Mouse (Mus musculus) heart, embryonic 10.5 days (tissue): ENCODE measurements around the gene Atp1a1. TPM values are rescaled to one million over a fixed set of nuclear protein-coding genes. Genes with fewer than 3 reads are reported as not detected.
A peak's percentile ranks its signal among the peaks of the same experiment; 100 is the strongest.

Experiments
- DNase-seq: peaks from one replicate; pipeline ENCODE4 v3.0.0-alpha.2; 2017; ENCODE audit warnings: low spot score
- H3K27ac ChIP-seq: fragments of 300-500 bp; sonication (generic); 2 replicates; pipeline ENCODE4 v1.5.1; 2016; ENCODE audit warnings: mild to moderate bottlenecking
- H3K27me3 ChIP-seq: fragments of 300-500 bp; sonication (generic); 2 replicates; pipeline ENCODE4 v1.6.1; 2016; ENCODE audit warnings: mild to moderate bottlenecking; ENCODE audit not compliant: poor library complexity, insufficient read depth, severe bottlenecking
- H3K36me3 ChIP-seq: fragments of 300-500 bp; sonication (generic); 2 replicates; pipeline ENCODE4 v1.6.1; 2016; ENCODE audit warnings: mild to moderate bottlenecking, moderate library complexity
- H3K4me1 ChIP-seq: fragments of 300-500 bp; sonication (generic); 2 replicates; pipeline ENCODE4 v1.6.1; 2016; ENCODE audit warnings: mild to moderate bottlenecking
- H3K4me3 ChIP-seq: fragments of 300-500 bp; sonication (generic); 2 replicates; pipeline ENCODE4 v1.5.1; 2016; ENCODE audit warnings: mild to moderate bottlenecking, moderate library complexity
- H3K9me3 ChIP-seq: fragments of 300-500 bp; sonication (generic); 2 replicates; pipeline ENCODE4 v1.6.1; 2016; ENCODE audit warnings: mild to moderate bottlenecking, moderate library complexity
- WGBS: fragments of 180-500 bp; shearing (Covaris S2); methylation state at CpG from one replicate; pipeline ENCODE4 v1.1.7; 2016; 5-methylcytosine and 5-hydroxymethylcytosine counted together
- polyA plus RNA-seq: library from polyadenylated mRNA; unstranded; fragments of >200 nt; fragmentation: Nextera tagmentation; extraction: Ambion mirVana; gene quantifications from 2 replicates; pipeline ENCODE4 v1.2.1, GENCODE M21; 2016

Atp1a1 gene
- polyA plus RNA-seq, 1 experiment from 2014 or later = 164 TPM

- no peaks in the 10 kb centered on the region for H3K27me3 ChIP-seq
- H3K36me3 ChIP-seq = peaks cover 36% of the 10 kb centered on the region
- DNase-seq = peak; percentile 75
- H3K9me3 ChIP-seq = no peaks in the 10 kb centered on the region
- H3K27ac ChIP-seq = peak overlapping the region; percentile 86
- peaks cover 87% of the 10 kb centered on the region for H3K4me1 ChIP-seq
- WGBS = 16% methylated on average over 8 of the region's 8 CpGs
- peak overlapping the region; percentile 97 for H3K4me3 ChIP-seq
These were observed 7.8 kb downstream of the Atp1a1 start for GRCm38 (mm10) chr3:101596686-101597085.

GRCm38 (mm10) chr3:101595866-101596630 is 8.4 kb downstream of the Atp1a1 start:
- H3K27ac ChIP-seq = peak overlapping the region; percentile 86
- H3K4me1 ChIP-seq = peaks cover 84% of the 10 kb centered on the region
- WGBS = 23% methylated on average over 14 of the region's 14 CpGs
- no peaks in the 10 kb centered on the region for H3K9me3 ChIP-seq
- peak; percentile 89 for DNase-seq
- H3K4me3 ChIP-seq = peak overlapping the region; percentile 97
- peaks cover 43% of the 10 kb centered on the region for H3K36me3 ChIP-seq
- no peaks in the 10 kb centered on the region for H3K27me3 ChIP-seq

GRCm38 (mm10) chr3:101594982-101595381 is 9.5 kb downstream of the Atp1a1 start:
- H3K27ac ChIP-seq = peak overlapping the region; percentile 86
- no peaks in the 10 kb centered on the region for H3K27me3 ChIP-seq
- H3K4me1 ChIP-seq = peaks cover 83% of the 10 kb centered on the region
- 56% methylated on average over 5 of the region's 5 CpGs for WGBS
- DNase-seq = no peak
- peak overlapping the region; percentile 16; the same call in 1 of the 2 replicates for H3K4me3 ChIP-seq
- H3K9me3 ChIP-seq = no peaks in the 10 kb centered on the region
- peaks cover 53% of the 10 kb centered on the region for H3K36me3 ChIP-seq

DNA sequence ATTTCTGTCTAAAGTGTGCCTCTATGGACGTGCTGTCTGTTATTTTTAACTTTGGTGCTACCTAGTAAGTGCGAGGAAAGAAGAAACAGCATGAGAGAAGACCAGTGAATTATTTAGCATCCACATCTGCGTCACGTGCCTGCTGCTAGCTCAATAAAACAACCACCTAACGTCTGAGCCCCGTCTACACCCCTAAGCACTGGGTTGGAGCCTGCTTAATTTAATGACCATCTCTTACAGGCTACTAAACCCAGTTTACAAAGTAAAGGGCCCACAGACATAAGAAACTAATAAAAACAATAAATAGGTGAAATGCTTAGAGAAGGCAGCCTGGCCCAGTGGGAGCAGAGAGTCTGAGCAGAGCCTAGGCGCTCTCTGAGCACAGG is 11.2 kb downstream of the Atp1a1 start:
- H3K4me1 ChIP-seq = peaks cover 73% of the 10 kb centered on the region
- no peaks in the 10 kb centered on the region for H3K27me3 ChIP-seq
- H3K36me3 ChIP-seq = peaks cover 71% of the 10 kb centered on the region
- 80% methylated on average over 7 of the region's 7 CpGs for WGBS
- no peak overlapping the region for H3K4me3 ChIP-seq
- H3K27ac ChIP-seq = peak overlapping the region; percentile 8; the same call in 1 of the 2 replicates
- no peak for DNase-seq
- no peaks in the 10 kb centered on the region for H3K9me3 ChIP-seq

DNA sequence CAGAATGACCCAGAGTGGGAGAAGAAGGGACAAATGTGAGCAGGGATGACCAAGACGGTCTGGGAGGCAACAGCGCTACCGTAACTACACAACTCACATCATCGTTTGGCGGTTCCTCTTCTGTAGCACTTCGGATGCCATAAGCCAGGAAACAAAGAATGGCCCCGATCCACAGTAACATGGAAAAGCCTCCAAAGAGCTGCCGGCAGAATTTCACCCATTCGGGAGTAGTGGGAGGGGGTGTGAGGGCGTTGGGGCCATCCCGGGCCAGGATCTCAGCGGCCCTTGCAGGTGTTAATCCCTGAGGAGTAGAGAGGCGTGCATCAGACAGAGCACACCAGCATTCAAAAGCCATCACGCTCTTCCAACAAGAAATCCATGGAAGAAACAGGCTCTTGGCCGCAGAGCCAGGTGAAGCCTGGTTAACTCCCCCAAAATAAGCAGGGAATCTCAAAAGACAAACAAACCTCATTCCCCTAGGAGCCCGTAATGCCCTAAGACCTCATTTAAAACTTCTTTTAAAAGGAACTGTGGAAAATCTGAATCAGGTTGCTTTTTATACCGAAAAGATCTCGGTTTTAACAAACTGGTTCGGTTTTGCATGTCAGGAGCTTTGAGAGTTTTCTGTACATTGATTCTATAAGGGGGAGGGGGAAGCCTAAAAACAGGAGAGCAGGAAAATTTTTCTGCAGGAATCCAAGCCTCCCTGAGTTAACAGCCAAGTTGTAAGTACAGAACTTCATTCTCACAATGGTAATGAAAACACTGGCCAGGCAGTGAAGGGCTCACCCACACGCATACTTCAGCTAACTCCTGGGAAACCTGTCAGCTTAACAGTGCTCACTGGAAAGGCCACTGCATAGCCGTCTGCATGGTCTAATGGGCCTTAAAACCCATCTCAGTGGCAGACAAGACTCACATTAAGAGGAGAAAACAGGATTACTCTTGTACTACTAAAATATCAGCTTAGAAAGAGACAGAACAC is 11.9 kb downstream of the Atp1a1 start:
- peaks cover 77% of the 10 kb centered on the region for H3K36me3 ChIP-seq
- WGBS = 80% methylated on average over 21 of the region's 21 CpGs
- H3K9me3 ChIP-seq = no peaks in the 10 kb centered on the region
- DNase-seq = peak; percentile 68
- peaks cover 68% of the 10 kb centered on the region for H3K4me1 ChIP-seq
- H3K4me3 ChIP-seq = no peak overlapping the region
- H3K27me3 ChIP-seq = no peaks in the 10 kb centered on the region
- H3K27ac ChIP-seq = peak overlapping the region; percentile 32; the same call in 1 of the 2 replicates

GRCm38 (mm10) chr3:101590380-101590779 is 14.1 kb downstream of the Atp1a1 start:
- no peaks in the 10 kb centered on the region for H3K27me3 ChIP-seq
- no peak overlapping the region for H3K27ac ChIP-seq
- H3K4me3 ChIP-seq = no peak overlapping the region
- peaks cover 49% of the 10 kb centered on the region for H3K4me1 ChIP-seq
- H3K36me3 ChIP-seq = peaks cover 99% of the 10 kb centered on the region
- no peaks in the 10 kb centered on the region for H3K9me3 ChIP-seq
- peak; percentile 72 for DNase-seq
- 90% methylated on average over 16 of the region's 16 CpGs for WGBS

DNA sequence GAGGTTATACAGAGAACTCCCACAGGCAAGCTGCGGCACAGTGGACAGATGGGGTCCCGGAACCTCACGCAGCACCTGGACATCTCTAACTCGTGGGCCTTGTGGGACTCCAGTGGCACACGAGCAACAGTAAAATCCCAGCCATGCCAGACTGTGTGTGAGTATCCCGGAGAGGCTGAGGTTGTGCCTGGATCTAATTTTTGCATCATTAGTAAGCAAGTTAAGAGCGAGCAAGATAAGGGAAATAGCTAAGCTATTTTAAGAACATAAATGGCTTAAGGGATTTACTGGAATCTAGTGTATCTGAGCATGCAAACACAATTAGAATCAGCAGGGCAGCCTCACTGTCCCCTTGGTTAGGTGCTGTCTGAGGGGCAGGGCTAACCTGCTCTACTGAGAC is 16.2 kb downstream of the Atp1a1 start:
- DNase-seq = peak; percentile 68
- H3K9me3 ChIP-seq = no peaks in the 10 kb centered on the region
- H3K27me3 ChIP-seq = no peaks in the 10 kb centered on the region
- H3K4me1 ChIP-seq = peaks cover 33% of the 10 kb centered on the region
- peak overlapping the region; percentile 65; the same call in 1 of the 2 replicates for H3K27ac ChIP-seq
- 65% methylated on average over 7 of the region's 7 CpGs for WGBS
- no peak overlapping the region for H3K4me3 ChIP-seq
- H3K36me3 ChIP-seq = peaks cover 100% of the 10 kb centered on the region

DNA sequence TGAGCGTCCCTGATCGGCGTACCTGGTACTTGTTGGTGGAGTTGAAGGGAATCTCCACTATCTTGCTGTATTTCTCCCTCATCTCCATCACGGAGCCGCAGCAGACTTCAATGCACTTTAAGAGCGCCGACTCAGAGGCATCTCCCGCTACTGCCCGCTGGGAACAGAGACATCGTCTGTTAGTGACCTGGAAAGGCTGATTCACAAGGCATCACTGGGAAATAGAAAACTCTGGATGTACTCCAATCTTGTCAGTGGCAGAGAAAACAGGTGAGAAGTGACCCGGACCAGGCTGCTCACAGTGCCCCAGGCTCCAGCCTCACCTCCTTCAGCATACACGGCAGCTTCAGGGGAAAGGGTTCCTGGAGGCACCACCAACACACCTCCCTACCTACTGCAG is 17.7 kb downstream of the Atp1a1 start:
- H3K36me3 ChIP-seq = peaks cover 100% of the 10 kb centered on the region
- H3K9me3 ChIP-seq = no peaks in the 10 kb centered on the region
- H3K4me1 ChIP-seq = peaks cover 22% of the 10 kb centered on the region
- no peak overlapping the region for H3K4me3 ChIP-seq
- H3K27me3 ChIP-seq = no peaks in the 10 kb centered on the region
- WGBS = 88% methylated on average over 12 of the region's 12 CpGs
- DNase-seq = no peak
- H3K27ac ChIP-seq = 0 out of 2 replicates have a peak overlapping the region, but pooled peaks have one; percentile 19

GRCm38 (mm10) chr3:101578072-101578471 is 26.4 kb downstream of the Atp1a1 start:
- DNase-seq = no peak
- 80% methylated on average over 3 of the region's 3 CpGs for WGBS
- Histone ChIP-seq H3K4me3 (no peak overlapping the region), H3K27me3 (no peaks in the 10 kb centered on the region), H3K4me1 (peaks cover 47% of the 10 kb centered on the region), H3K9me3 (no peaks in the 10 kb centered on the region), H3K27ac (no peak overlapping the region), H3K36me3 (peaks cover 92% of the 10 kb centered on the region)

DNA sequence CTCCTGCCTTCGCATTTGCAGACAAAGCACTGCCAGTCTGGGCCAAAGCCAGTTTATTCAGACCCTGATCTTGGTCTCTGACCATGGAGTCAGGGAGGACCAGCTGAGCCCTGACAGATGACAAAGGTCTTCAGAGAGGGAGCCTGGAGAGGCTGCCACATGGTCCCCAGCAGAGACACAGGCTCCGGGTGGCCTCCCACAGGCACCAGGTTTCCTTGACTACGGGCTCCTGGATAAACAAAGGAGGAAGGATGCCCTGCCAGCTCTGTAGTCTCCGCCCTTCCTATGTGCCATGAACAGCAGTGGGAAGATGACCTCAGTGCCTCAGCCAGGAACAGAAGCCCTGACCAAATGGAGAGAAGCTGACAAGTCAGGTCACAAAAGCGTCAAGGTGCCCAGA is 27.1 kb downstream of the Atp1a1 start:
- WGBS = 67% methylated on average over 5 of the region's 5 CpGs

DNA sequence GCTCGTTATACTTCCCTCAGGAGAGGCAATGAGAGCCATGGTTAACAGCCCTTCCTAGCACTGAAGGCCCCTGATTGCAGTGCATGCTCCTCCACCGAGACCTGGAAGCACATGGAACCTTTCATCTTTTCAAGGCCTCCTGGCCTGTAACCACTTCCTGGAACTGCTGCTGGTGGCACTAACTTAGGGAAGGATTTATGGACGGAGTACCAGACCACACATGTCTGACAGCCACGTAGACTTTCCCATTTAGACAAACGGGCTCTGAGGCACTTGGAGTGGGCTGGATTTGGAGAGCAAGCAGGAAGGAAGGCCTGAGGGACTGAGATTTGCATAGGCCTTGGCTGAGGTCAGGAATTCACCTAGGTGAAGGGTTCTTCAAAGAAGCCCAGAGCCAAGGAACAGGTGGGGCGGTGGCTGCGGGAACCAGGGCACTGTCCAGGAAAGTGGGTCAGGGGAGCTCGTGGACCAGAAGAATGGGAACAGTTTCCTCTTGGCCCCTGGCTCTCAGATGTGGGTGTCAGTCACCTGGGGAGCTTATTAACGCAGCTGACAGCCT is 28.9 kb downstream of the Atp1a1 start:
- 75% methylated on average over 9 of the region's 9 CpGs for WGBS
- Histone ChIP-seq H3K27ac (peak overlapping the region; percentile 36; the same call in 1 of the 2 replicates), H3K36me3 (peaks cover 67% of the 10 kb centered on the region), H3K27me3 (no peaks in the 10 kb centered on the region), H3K4me1 (peaks cover 64% of the 10 kb centered on the region), H3K4me3 (no peak overlapping the region), H3K9me3 (no peaks in the 10 kb centered on the region)
- no peak for DNase-seq

More for the DNA sequence above, 27.1 kb downstream of the Atp1a1 start:
- Histone ChIP-seq H3K4me3 (no peak overlapping the region), H3K36me3 (peaks cover 84% of the 10 kb centered on the region), H3K27me3 (no peaks in the 10 kb centered on the region), H3K9me3 (no peaks in the 10 kb centered on the region), H3K4me1 (peaks cover 54% of the 10 kb centered on the region), H3K27ac (no peak overlapping the region)
- no peak for DNase-seq

DNA sequence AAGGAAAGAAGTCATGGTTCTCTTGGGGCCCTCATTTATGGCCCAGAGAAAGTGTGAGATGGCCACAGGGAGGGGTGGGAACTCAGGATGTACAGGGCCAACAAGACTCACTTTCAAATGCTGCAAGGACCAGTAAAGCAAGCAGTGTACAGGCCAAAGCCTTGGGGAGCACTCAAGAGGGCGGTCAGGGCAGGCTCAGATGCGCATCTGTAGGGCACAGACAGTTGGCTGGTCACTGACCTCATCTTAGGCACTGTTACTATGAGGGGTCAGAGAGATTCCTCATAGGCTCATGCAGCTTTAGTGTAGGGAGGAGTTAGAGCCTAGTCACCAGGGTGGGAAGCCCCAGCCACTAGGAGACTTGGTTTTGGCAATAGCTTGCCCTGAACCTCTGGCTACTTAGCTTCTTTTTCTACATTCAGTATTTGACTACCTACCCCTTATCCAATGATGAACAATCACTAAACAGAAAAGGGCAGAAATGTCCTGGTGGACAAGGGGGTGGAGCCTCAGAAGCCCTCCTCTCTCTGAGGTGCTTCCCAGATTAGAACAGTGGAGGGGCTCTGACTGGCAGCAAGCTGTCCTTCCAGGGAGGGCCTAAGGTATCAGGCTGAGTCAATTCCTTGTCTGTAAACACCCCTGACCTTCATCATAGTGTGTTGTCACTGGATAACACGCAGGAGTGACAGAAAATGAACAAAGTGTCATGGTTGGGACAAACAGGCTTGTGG is 29.9 kb downstream of the Atp1a1 start:
- Histone ChIP-seq H3K9me3 (no peaks in the 10 kb centered on the region), H3K36me3 (peaks cover 57% of the 10 kb centered on the region), H3K4me3 (no peak overlapping the region), H3K4me1 (peaks cover 61% of the 10 kb centered on the region), H3K27me3 (no peaks in the 10 kb centered on the region), H3K27ac (no peak overlapping the region)
- 83% methylated on average over 3 of the region's 3 CpGs for WGBS
- DNase-seq = no peak
